Comparison of ENCODE assay signal across 8 mouse cellular contexts in the genomic region with DNA sequence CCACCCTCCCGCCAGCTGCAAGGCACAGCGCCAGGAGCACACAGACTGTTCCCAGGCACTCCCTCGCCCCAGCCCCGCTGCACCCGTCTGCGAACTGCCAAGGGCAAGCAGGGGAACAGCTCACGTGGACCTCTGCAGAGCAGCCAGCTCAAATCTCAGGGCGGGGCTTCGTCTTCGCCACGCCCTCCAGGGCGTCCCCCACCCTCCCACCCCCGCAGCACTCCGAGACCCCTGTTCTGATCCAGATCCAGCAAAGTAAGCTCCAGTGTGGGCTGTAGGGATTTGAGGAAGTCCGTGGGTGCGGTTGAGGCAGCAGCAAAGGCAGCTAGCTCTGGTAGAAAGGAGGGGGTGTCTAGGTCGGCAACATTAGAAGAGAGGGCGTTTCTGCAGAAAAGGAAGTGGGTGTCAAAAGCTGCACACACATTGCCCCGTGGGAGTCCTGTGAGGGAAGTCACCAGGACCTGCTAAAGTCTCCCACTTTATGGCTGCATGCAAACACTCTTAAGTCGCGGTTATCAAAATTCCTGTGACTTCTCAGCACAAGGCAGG.
DNase-seq lines count a peak whose midpoint lies in the region; ATAC-seq and TF ChIP-seq lines count a peak whose summit lies in the region.

No protein-coding gene starts in this region.

- peak overlapping the region; percentile 55 for H3K4me3 ChIP-seq in embryonic facial prominence, embryonic 10.5 days
- H3K4me3 ChIP-seq in heart, adult 2 months, result peak overlapping the region; percentile 47
- peak overlapping the region; percentile 36 for H3K4me3 ChIP-seq in limb, embryonic 15.5 days
- peak overlapping the region; percentile 32 for H3K4me3 ChIP-seq in midbrain, postnatal 0 days (ENCODE audit: low read depth, low read length)

- H3K4me2 ChIP-seq in limb, embryonic 15.5 days, result peak overlapping the region; percentile 60
- H3K4me2 ChIP-seq in midbrain, postnatal 0 days (ENCODE audit: low read depth, low read length, poor library complexity, severe bottlenecking), result peak overlapping the region; percentile 72

- WGBS in embryonic facial prominence, embryonic 10.5 days, result 3% methylated on average over 21 of the region's 21 CpGs
- WGBS in heart, adult 2 months, result under 1% methylated on average over 21 of the region's 21 CpGs
- WGBS in limb, embryonic 15.5 days, result under 1% methylated on average over 21 of the region's 21 CpGs
- WGBS in midbrain, postnatal 0 days, result 2% methylated on average over 21 of the region's 21 CpGs

- no peaks in the 10 kb centered on the region for H3K9me3 ChIP-seq in embryonic facial prominence, embryonic 10.5 days
- no peaks in the 10 kb centered on the region for H3K9me3 ChIP-seq in limb, embryonic 15.5 days
- no peaks in the 10 kb centered on the region for H3K9me3 ChIP-seq in midbrain, postnatal 0 days (ENCODE audit: low read length)

- peak; percentile 57; the same call in 1 of the 2 replicates for TF ChIP-seq POLR2A in heart, adult 2 months (IDR thresholded peaks at IDR 0.05; ENCODE audit: insufficient read depth, low read depth, low read length)

- H3K36me3 ChIP-seq in embryonic facial prominence, embryonic 10.5 days (replicated peaks), result no peaks in the 10 kb centered on the region
- H3K36me3 ChIP-seq in heart, adult 2 months (ENCODE audit: control insufficient read depth, insufficient read depth, low read length), result no peaks in the 10 kb centered on the region
- H3K36me3 ChIP-seq in limb, embryonic 15.5 days, result no peaks in the 10 kb centered on the region
- no peaks in the 10 kb centered on the region for H3K36me3 ChIP-seq in midbrain, postnatal 0 days (ENCODE audit: insufficient read depth, low read length)
- no peaks in the 10 kb centered on the region for H3K36me3 ChIP-seq in splenic B cell, adult 2 months (ENCODE audit: control insufficient read depth, insufficient read depth, low read length, poor library complexity, severe bottlenecking)

- peak overlapping the region; percentile 69 for H3K9ac ChIP-seq in heart, adult 2 months (ENCODE audit: low read depth, low read length)
- H3K9ac ChIP-seq in limb, embryonic 15.5 days, result no peak overlapping the region
- H3K9ac ChIP-seq in midbrain, postnatal 0 days (replicated peaks; ENCODE audit: low read length, poor library complexity, severe bottlenecking), result peak overlapping the region; percentile 44; the same call in 1 of the 2 replicates

- DNase-seq in layer of hippocampus, adult 11-12 months (ENCODE audit: low spot score), result peak; percentile 71
- no peak for DNase-seq in layer of hippocampus, adult 9-10 months (ENCODE audit: low spot score)
- peak; percentile 85 for DNase-seq in embryonic facial prominence, embryonic 10.5 days (ENCODE audit: low spot score)
- peak; percentile 91 to 93 for DNase-seq in heart, adult 2 months
- peak; percentile 86 to 91 for DNase-seq in kidney, adult 8-10 months
- DNase-seq in midbrain, postnatal 0 days (ENCODE audit: low spot score), result peak; percentile 58
- DNase-seq in splenic B cell, adult 2 months (ENCODE audit: low read depth, low spot score), result peak; percentile 83

- peak overlapping the region; percentile 82 for H3K27ac ChIP-seq in embryonic facial prominence, embryonic 10.5 days (replicated peaks)
- peak overlapping the region; percentile 86 for H3K27ac ChIP-seq in heart, adult 2 months
- peak overlapping the region; percentile 80 for H3K27ac ChIP-seq in limb, embryonic 15.5 days
- H3K27ac ChIP-seq in midbrain, postnatal 0 days (ENCODE audit: low read depth, low read length), result no peak overlapping the region

- peak; percentile 46; the same call in 1 of the 2 replicates for TF ChIP-seq EP300 in heart, adult 2 months (IDR thresholded peaks at IDR 0.05; ENCODE audit: insufficient read depth, low read depth, low read length)

- TF ChIP-seq CTCF in heart, adult 2 months (IDR thresholded peaks at IDR 0.05), result no peak
- no peak for TF ChIP-seq CTCF in midbrain, postnatal 0 days (IDR thresholded peaks at IDR 0.05)

- no peaks in the 10 kb centered on the region for H3K79me2 ChIP-seq in heart, adult 2 months (replicated peaks; ENCODE audit: control insufficient read depth, insufficient read depth, low read length)

- ATAC-seq in limb, embryonic 15.5 days (ENCODE audit: insufficient number of reproducible peaks, low FRiP score, low TSS enrichment, low read depth), result peak; percentile 88
- peak; percentile 74 for ATAC-seq in midbrain, postnatal 0 days (ENCODE audit: low FRiP score)

- peaks cover 36% of the 10 kb centered on the region for H3K4me1 ChIP-seq in embryonic facial prominence, embryonic 10.5 days
- peaks cover 11% of the 10 kb centered on the region for H3K4me1 ChIP-seq in heart, adult 2 months (ENCODE audit: control insufficient read depth, insufficient read depth, low read length)
- H3K4me1 ChIP-seq in limb, embryonic 15.5 days, result peaks cover 19% of the 10 kb centered on the region
- H3K4me1 ChIP-seq in midbrain, postnatal 0 days (ENCODE audit: insufficient read depth, low read length), result no peaks in the 10 kb centered on the region

- H3K27me3 ChIP-seq in embryonic facial prominence, embryonic 10.5 days (replicated peaks; ENCODE audit: low read depth, poor library complexity, severe bottlenecking), result no peaks in the 10 kb centered on the region
- H3K27me3 ChIP-seq in heart, adult 2 months (ENCODE audit: control insufficient read depth, insufficient read depth, low read length), result no peaks in the 10 kb centered on the region
- H3K27me3 ChIP-seq in limb, embryonic 15.5 days, result no peaks in the 10 kb centered on the region
- H3K27me3 ChIP-seq in midbrain, postnatal 0 days (ENCODE audit: insufficient read depth, low read length), result no peaks in the 10 kb centered on the region
- H3K27me3 ChIP-seq in splenic B cell, adult 2 months (ENCODE audit: control insufficient read depth, insufficient read depth, low read length, poor library complexity, severe bottlenecking), result no peaks in the 10 kb centered on the region

- intact Hi-C loops in heart, adult 2 months (cut with DNase I), result loop anchor here (1.0 to 5.0 kb wide), 4 partner anchors 39 to 144 kb away; a partner anchor contains a TSS
